Mouse (Mus musculus) forebrain, embryonic 13.5 days (tissue): ENCODE measurements around the gene Ofcc1. TPM values are rescaled to one million over a fixed set of nuclear protein-coding genes. Genes with fewer than 3 reads are reported as not detected.

Source experiments
- ATAC-seq: fragments of 200-750 bp; cut with Nextera tagmentation; 2 replicates; pipeline ENCODE4 v1.8.0; 2017
- H3K27ac ChIP-seq: fragments of 300-500 bp; sonication (generic); 2 replicates; pipeline ENCODE4 v1.5.1; 2015; ENCODE audit warnings: inconsistent platforms, mild to moderate bottlenecking, moderate library complexity
- H3K27me3 ChIP-seq: fragments of 300-500 bp; sonication (generic); 2 replicates; pipeline ENCODE4 v1.6.1; 2015; ENCODE audit warnings: mild to moderate bottlenecking, inconsistent platforms
- H3K36me3 ChIP-seq: fragments of 300-500 bp; sonication (generic); 2 replicates; pipeline ENCODE4 v1.6.1; 2015; ENCODE audit warnings: mild to moderate bottlenecking, inconsistent platforms; ENCODE audit not compliant: poor library complexity, severe bottlenecking
- H3K4me1 ChIP-seq: fragments of 300-500 bp; sonication (generic); 2 replicates; pipeline ENCODE4 v1.6.1; 2015; ENCODE audit warnings: inconsistent platforms
- H3K4me2 ChIP-seq: fragments of 300-500 bp; sonication (generic); 2 replicates; pipeline ENCODE4 v1.6.1; 2015; ENCODE audit warnings: inconsistent platforms, mild to moderate bottlenecking, moderate library complexity
- H3K4me3 ChIP-seq: fragments of 300-500 bp; sonication (generic); 2 replicates; pipeline ENCODE4 v1.5.1; 2015; ENCODE audit warnings: mild to moderate bottlenecking, inconsistent platforms
- H3K9ac ChIP-seq: fragments of 300-500 bp; sonication (generic); 2 replicates; pipeline ENCODE4 v1.6.1; 2015; ENCODE audit warnings: mild to moderate bottlenecking, inconsistent platforms
- H3K9me3 ChIP-seq: fragments of 300-500 bp; sonication (generic); replicated peaks from 2 replicates; pipeline ENCODE4 v1.6.1; 2016; ENCODE audit warnings: inconsistent platforms
- WGBS: fragments of 180-500 bp; shearing (Covaris S2); methylation state at CpG from one replicate; pipeline ENCODE4 v1.1.7; 2015; 5-methylcytosine and 5-hydroxymethylcytosine counted together
- polyA plus RNA-seq: library from polyadenylated mRNA; unstranded; fragments of >200 nt; fragmentation: Nextera tagmentation; extraction: Ambion mirVana; gene quantifications from 2 replicates; pipeline ENCODE4 v1.2.1, GENCODE M21; 2015

Gene Ofcc1
- polyA plus RNA-seq, 1 experiment from 2014 or later: not detected

- Histone ChIP-seq H3K4me2 (no peak overlapping the region), H3K9ac (no peak overlapping the region), H3K4me1 (no peaks in the 10 kb centered on the region), H3K4me3 (no peak overlapping the region), H3K9me3 (no peaks in the 10 kb centered on the region), H3K27me3 (no peaks in the 10 kb centered on the region), H3K36me3 (no peaks in the 10 kb centered on the region), H3K27ac (no peak overlapping the region)
- no peak for ATAC-seq
- WGBS: 73% methylated on average over 3 of the region's 3 CpGs
Measured at GRCm38 (mm10) chr13:39957226-39957625, 404.0 kb downstream of the Ofcc1 start.

- no peak overlapping the region for H3K4me2 ChIP-seq
- no peaks in the 10 kb centered on the region for H3K36me3 ChIP-seq
- H3K4me3 ChIP-seq: no peak overlapping the region
- H3K9ac ChIP-seq: no peak overlapping the region
- no peak overlapping the region for H3K27ac ChIP-seq
- ATAC-seq: no peak
- 71% methylated on average over 5 of the region's 5 CpGs for WGBS
- no peaks in the 10 kb centered on the region for H3K27me3 ChIP-seq
- H3K4me1 ChIP-seq: no peaks in the 10 kb centered on the region
- H3K9me3 ChIP-seq: no peaks in the 10 kb centered on the region
Measured at GRCm38 (mm10) chr13:39956017-39956416, 405.2 kb downstream of the Ofcc1 start.
